35 mouse cellular contexts compared by ENCODE assay signal in genomic region chr5:139427001-139427400, GRCm38 (mm10). TPM values are rescaled to one million over a fixed set of nuclear protein-coding genes. Genes with fewer than 3 reads are reported as not detected.
"Had no signal": no experiment of that assay in that cellular context is flagged by ENCODE, and none has a peak within 500 bp of the region (broad histone marks: within the 10 kb centered on the region; RNA-seq: fewer than 3 reads in every experiment).

No protein-coding gene starts in this region.

- H3K36me3 ChIP-seq: heart, embryonic 12.5 days; heart, embryonic 13.5 days; heart, embryonic 15.5 days; hindbrain, embryonic 12.5 days; hindbrain, embryonic 13.5 days; hindbrain, embryonic 15.5 days; intestine, embryonic 15.5 days; kidney, embryonic 15.5 days had no signal

- H3K27me3 ChIP-seq: hindbrain, embryonic 12.5 days; hindbrain, embryonic 13.5 days; hindbrain, embryonic 15.5 days; intestine, embryonic 15.5 days; kidney, embryonic 15.5 days had no signal

- DNase-seq: heart, postnatal 10 days; heart, postnatal 14 days; heart, postnatal 36 days; heart, postnatal 4 days; kidney, adult 11 months; kidney, adult 18-20 months; kidney, adult 2 months; kidney, adult 8-10 months; kidney, adult 9 months; kidney, postnatal 10 days; kidney, postnatal 14 days; kidney, postnatal 36 days; kidney, postnatal 4 days; layer of hippocampus, adult 9-11 months; layer of hippocampus, postnatal 36 days had no signal

- H3K9ac ChIP-seq: heart, embryonic 12.5 days; heart, embryonic 13.5 days; heart, embryonic 15.5 days; hindbrain, embryonic 12.5 days; hindbrain, embryonic 13.5 days; hindbrain, embryonic 14.5 days; hindbrain, embryonic 15.5 days; intestine, embryonic 15.5 days; kidney, embryonic 15.5 days had no signal

- ATAC-seq: hindbrain, embryonic 16.5 days; hindbrain, postnatal 0 days; inflammation-experienced regulatory T-cells, adult 6 months; intestine, embryonic 15.5 days; intestine, embryonic 16.5 days; intestine, postnatal 0 days had no signal

- H3K4me2 ChIP-seq: heart, embryonic 11.5 days; heart, embryonic 12.5 days; heart, embryonic 13.5 days; heart, embryonic 15.5 days; hindbrain, embryonic 12.5 days; hindbrain, embryonic 13.5 days; hindbrain, embryonic 14.5 days; hindbrain, embryonic 15.5 days; intestine, embryonic 15.5 days; kidney, embryonic 15.5 days had no signal

- H3K27ac ChIP-seq: heart, embryonic 13.5 days; heart, embryonic 15.5 days; hindbrain, embryonic 10.5 days; hindbrain, embryonic 12.5 days; hindbrain, embryonic 13.5 days; hindbrain, embryonic 14.5 days; hindbrain, embryonic 15.5 days; hindbrain, postnatal 0 days; intestine, embryonic 15.5 days; kidney, embryonic 15.5 days; kidney, postnatal 0 days; left cerebral cortex, adult 2 months had no signal

- H3K4me3 ChIP-seq: heart, embryonic 12.5 days; heart, embryonic 13.5 days; heart, embryonic 15.5 days; hindbrain, embryonic 10.5 days; hindbrain, embryonic 12.5 days; hindbrain, embryonic 13.5 days; hindbrain, embryonic 15.5 days; intestine, embryonic 15.5 days; kidney, embryonic 15.5 days; layer of hippocampus, adult 2 months; left cerebral cortex, adult 2 months had no signal

- H3K9me3 ChIP-seq: heart, embryonic 12.5 days; heart, embryonic 13.5 days; heart, embryonic 15.5 days; hindbrain, embryonic 10.5 days; hindbrain, embryonic 12.5 days; hindbrain, embryonic 13.5 days; hindbrain, embryonic 15.5 days; intestine, embryonic 15.5 days; kidney, embryonic 15.5 days had no signal

RNA-seq across cellular contexts. Expression of gene Gper1, which starts 4.0 kb away (rescaled TPM):
- total RNA-seq: hematopoietic stem cell, adult 5-6 weeks had no signal
- polyA plus RNA-seq: inflammation-experienced regulatory T-cells, adult 6 months had no signal

RNA-seq across cellular contexts. Expression of gene C130050O18Rik, which starts 21.9 kb away (rescaled TPM):
- total RNA-seq: hindbrain, postnatal 0 days had no signal
- polyA plus RNA-seq: inflammation-experienced regulatory T-cells, adult 6 months had no signal
